Mouse (Mus musculus) CH12F3 (cell line): Measurements from ENCODE around the gene Wars.
"Not testable (repeated sequence)": the region's sequence is repeated elsewhere in the genome, so short reads cannot be mapped to it uniquely, and the experiment has no call there.

Experiments
- in situ Hi-C: fragments of 300-500 bp; cut with MboI; formaldehyde crosslinking; loops from 2 replicates; pipeline ENCODE4 v1.14.3; 2020; ENCODE audit warnings: low sequenced_read_pairs

Gene Wars

GRCm38 (mm10) chr12:108857589-108858184, 36.3 kb downstream of the Wars start:
- in situ Hi-C loops = no loop called here

GRCm38 (mm10) chr12:108857109-108857508, 36.9 kb downstream of the Wars start:
- in situ Hi-C loops = no loop called here

- in situ Hi-C loops = no loop called here
Observed at GRCm38 (mm10) chr12:108856186-108856585, 37.8 kb downstream of the Wars start.

- in situ Hi-C loops = no loop called here
Observed at GRCm38 (mm10) chr12:108855081-108855480, 38.9 kb downstream of the Wars start.

- in situ Hi-C loops = no loop called here
Observed at GRCm38 (mm10) chr12:108852822-108853221, 41.2 kb downstream of the Wars start.

GRCm38 (mm10) chr12:108850886-108851285, 43.1 kb downstream of the Wars start:
- in situ Hi-C loops = no loop called here

GRCm38 (mm10) chr12:108850129-108850528, 43.8 kb downstream of the Wars start:
- in situ Hi-C loops = no loop called here

GRCm38 (mm10) chr12:108849488-108850022, 44.4 kb downstream of the Wars start:
- in situ Hi-C loops = no loop called here

GRCm38 (mm10) chr12:108848033-108848432, 45.9 kb downstream of the Wars start:
- in situ Hi-C loops = not testable (repeated sequence)

GRCm38 (mm10) chr12:108842663-108843062, 51.3 kb downstream of the Wars start:
- in situ Hi-C loops = no loop called here

GRCm38 (mm10) chr12:108841181-108841580, 52.8 kb downstream of the Wars start:
- in situ Hi-C loops = no loop called here

GRCm38 (mm10) chr12:108836722-108837121, 57.3 kb downstream of the Wars start:
- in situ Hi-C loops = no loop called here

GRCm38 (mm10) chr12:108835840-108836409, 58.0 kb downstream of the Wars start, which contains the start of the genes Slc25a29 and Slc25a47:
Gene Slc25a29 (minus strand): TSS chr12:108835883.
Gene Slc25a47 (plus strand): TSS chr12:108836046.
- in situ Hi-C loops = no loop called here

- in situ Hi-C loops = no loop called here
Observed at GRCm38 (mm10) chr12:108835208-108835839, 58.6 kb downstream of the Wars start.

GRCm38 (mm10) chr12:108834786-108835185, 59.2 kb downstream of the Wars start:
- in situ Hi-C loops = no loop called here

GRCm38 (mm10) chr12:108834337-108834736, 59.6 kb downstream of the Wars start:
- in situ Hi-C loops = no loop called here

GRCm38 (mm10) chr12:108833408-108833807, 60.6 kb downstream of the Wars start:
- in situ Hi-C loops = no loop called here

- in situ Hi-C loops = no loop called here
Observed at GRCm38 (mm10) chr12:108832851-108833250, 61.1 kb downstream of the Wars start.

- in situ Hi-C loops = no loop called here
Observed at GRCm38 (mm10) chr12:108831966-108832643, 61.9 kb downstream of the Wars start.

GRCm38 (mm10) chr12:108830358-108830757, 63.6 kb downstream of the Wars start:
- in situ Hi-C loops = no loop called here

GRCm38 (mm10) chr12:108829636-108830035, 64.3 kb downstream of the Wars start:
- in situ Hi-C loops = no loop called here
